Mouse (Mus musculus): ENCODE data around the gene Pax2.
"Not testable (repeated sequence)": the region's sequence is repeated elsewhere in the genome, so short reads cannot be mapped to it uniquely, and the experiment has no call there.

Pax2 gene

DNA sequence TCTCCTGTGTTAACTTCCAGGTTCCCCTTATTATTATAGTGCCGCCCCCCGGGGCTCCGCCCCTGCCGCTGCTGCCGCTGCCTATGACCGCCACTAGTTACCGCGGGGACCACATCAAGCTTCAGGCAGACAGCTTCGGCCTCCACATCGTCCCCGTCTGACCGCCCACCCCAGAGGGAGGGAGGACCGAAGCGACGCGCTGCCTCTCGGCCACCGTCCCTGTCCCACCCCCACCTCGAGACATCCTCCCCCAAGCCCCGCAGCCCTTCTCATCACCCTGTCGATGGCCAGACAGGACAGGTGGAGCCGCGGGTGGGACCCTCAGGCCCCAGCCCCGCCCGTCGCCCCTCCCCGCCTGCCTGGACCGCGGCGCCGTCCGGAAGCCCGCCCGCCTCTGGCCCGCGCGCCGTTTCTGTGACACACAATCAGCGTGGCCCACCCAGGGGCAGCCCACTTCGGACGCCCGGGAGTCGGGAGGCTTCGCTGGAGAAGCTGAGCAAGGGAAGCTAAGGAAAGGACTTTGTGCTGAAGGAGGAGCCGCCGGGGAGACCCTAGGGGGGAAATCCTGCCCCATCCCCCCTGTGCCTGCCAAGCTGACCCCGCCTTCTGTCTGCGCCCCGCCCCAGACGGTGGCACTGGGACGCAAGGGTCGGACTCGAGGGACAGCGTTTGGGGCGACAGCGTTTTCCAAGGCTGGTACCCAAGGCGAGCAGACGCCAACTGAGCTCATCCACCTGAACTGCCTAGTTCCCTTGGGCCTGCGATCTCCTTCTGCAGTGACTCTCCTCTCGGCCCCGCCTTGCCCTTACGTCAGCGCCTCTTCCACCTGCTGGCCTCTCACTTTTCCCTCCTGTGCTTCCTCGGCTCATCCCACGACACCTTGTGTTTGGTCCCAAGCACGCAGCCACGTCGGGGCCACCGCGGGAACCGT, 80.4 kb downstream of the Pax2 start:
- DNase-seq (ENCODE audit: low spot score), result no peak

DNA sequence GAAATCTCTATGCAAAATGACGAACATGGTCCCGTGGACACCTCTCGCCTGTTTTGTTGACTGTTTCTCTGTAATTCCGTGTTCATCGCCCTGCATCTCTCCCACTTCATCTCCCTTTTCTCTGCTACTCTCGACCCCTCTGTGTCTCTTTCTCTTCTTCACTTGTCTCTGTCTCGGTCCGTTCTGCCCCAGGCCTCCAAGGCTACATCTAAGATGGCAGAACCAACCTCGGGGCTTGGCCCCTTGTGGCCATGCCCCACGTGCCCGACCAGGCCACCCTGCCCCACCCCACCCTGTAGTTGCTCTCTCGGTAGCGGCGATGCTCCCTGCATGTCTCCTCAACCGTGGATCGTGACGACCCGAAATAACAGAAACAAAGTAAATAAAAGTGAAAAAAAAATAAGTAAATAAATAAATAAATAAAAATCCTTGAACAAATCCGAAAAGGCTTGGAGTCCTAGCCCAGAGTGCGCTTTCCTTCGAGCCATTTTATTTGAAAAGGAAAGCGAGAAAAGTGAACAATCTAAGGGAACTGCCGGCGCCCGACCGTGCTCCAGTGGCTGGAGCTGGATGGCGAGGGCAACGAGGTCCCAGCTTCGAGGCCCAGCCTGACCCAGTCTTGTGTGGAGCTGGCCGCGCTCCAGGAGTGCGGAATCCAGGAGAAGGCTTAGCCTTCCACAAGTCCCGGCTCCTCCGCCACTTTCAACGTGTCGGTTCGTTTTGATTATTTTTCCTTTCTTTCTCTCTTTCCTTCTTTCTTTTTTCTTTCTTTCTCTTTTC, 81.8 kb downstream of the Pax2 start:
- DNase-seq (ENCODE audit: low spot score), result no peak

DNA sequence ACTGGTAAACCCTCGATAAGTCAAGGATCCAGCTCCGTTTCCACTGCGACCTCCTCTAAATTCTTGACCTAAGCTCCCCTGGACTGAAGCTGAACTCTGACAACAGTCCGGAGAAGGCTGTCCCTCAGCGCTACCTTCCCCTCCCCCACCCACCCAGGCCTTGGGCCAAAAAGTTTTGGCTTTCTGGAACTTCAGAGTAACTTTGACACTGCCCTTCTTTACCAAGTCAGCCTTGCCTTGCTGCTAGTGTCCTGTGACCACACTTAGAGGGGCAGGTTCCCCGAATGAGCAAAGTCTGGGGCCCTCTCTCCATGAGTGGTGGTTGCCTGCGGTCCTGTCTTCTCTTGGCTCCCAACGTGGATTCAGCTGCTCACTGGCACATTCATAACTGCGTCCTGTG, 82.5 kb downstream of the Pax2 start:
- DNase-seq (ENCODE audit: low spot score), result no peak

DNA sequence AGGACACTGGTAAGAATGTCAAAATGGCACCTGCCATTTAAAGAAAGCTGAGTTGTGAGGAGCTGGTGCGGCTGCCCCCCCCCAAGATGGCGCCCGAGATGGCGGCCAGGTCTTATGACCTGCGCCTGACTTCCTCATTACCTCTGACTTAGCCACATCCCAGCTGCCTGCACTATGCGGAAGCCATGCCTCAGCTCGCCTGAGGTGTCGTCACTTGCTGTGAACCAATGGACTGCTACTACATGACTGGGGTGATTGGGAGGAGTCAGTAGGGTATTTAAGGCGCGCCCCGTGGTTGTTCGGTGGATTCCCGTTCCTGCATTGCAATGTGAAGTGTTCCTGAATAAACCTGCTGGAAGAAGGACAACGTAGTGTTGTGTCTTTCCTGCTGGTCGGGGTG, 86.8 kb downstream of the Pax2 start:
- not testable (repeated sequence) for DNase-seq (ENCODE audit: low spot score)

GRCm38 (mm10) chr19:44849465-44849864, 93.6 kb downstream of the Pax2 start:
- no peak for DNase-seq (ENCODE audit: low spot score)

- DNase-seq (ENCODE audit: low spot score), result no peak
Measured at GRCm38 (mm10) chr19:44858671-44859070, 102.8 kb downstream of the Pax2 start.

DNA sequence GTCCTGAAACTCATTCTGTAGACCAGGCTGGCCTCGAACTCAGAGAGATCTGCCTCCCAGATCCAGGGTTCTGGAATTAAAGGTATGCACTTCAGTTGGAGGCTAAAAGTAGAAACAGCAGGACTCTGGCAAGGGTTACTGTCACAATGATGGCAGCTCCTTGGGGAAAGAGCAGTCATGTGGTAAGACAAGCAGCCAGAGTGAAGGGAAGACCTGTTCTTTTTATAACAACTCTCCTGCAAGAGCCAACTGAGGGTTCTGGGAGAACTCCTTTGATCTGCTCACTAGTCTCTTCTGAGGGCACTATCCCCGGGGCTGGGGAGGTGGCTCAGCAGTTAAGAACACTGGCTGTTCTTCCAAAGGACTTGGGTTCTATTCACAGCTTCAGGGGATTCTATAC, 112.9 kb downstream of the Pax2 start:
- DNase-seq (ENCODE audit: low spot score), result no peak

- no peak for DNase-seq (ENCODE audit: low spot score)
Measured at GRCm38 (mm10) chr19:44874186-44874898, 118.5 kb downstream of the Pax2 start.

- no peak for DNase-seq (ENCODE audit: low spot score)
Measured at GRCm38 (mm10) chr19:44874928-44875327, 119.1 kb downstream of the Pax2 start.

DNA sequence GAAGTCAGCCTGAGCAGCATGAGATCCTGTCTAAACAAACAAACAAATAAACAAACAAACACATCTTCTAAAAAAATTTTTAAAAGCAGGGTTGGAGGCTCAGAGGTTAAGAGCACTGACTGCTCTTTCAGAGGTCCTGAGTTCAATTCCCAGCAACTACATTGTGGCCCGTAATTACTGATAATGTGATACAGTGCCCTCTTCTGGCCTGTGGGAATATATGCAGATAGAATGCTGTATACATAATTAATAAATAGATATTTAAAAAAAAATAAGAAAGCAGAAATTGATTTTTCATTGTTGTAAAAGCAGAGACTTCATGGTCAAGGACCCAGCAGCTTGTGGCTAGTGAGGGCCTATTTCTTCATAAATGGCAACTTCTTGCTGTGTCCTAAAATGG, 119.9 kb downstream of the Pax2 start:
- DNase-seq (ENCODE audit: low spot score), result no peak

DNA sequence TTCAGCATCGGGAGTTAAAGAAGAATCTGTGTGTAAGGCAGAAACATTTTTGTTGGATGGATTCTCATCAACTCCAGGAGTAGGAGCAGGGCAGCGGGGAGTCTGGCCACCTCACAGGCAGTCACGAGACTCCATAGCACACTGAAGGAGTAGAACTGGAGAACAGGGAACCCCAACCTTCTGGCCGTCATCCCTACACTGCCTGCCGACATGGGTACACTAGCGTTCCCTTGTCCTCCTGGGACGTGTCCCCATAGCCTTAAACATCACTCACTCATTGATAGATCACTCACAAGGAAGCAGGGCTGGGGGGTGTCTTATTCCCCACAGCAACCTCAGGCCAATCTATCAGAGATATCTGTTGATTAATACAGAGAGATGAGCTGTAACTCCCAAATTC, 120.7 kb downstream of the Pax2 start:
- no peak for DNase-seq (ENCODE audit: low spot score)

DNA sequence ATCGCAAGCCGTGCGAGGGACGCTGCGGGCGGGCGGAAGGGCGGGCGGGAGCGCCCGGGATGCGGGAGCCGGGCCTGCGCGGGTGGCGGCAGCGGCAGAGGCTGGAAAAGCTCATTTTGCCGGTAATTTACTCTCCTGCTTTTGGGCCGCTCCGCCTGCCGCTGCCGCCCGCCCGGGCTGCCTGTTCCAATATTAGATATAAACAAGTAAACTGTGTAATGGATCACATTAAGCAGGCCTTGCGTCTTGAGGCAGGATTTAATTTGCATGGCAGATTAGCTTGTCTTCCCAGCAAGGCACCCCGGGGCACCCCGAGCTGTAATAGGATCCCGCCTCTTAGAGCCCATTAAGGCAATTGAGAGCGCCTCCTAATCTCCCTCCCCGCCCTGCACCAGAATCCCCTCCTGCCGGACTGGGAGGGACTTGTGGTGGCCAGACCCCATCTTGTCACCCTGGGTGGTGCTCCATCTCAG, 126.7 kb downstream of the Pax2 start:
- DNase-seq (ENCODE audit: low spot score), result no peak

- DNase-seq (ENCODE audit: low spot score), result no peak
Measured at GRCm38 (mm10) chr19:44884331-44884730, 128.5 kb downstream of the Pax2 start.

DNA sequence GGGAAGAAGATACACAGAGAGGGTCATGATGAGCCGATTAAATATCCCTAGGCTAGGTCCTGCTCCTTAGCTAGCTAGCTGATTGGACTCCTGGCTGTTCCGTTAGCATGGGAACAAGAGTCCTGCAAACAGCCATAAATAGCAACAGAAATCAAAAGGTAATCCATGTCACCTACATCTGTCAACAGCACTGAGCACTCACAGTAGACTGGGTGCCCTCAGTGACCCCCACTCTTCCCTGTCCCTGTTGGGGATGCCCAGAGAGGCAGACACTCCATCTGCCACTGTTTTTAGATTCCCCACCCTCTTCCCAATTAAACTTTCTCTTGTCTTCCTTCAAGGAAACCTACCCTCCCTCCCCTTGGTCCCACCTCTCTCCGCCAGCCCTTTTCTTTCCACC, 130.6 kb downstream of the Pax2 start:
- DNase-seq (ENCODE audit: low spot score), result no peak
